Mouse (Mus musculus): ENCODE results near the gene Tmem86b. TPM values are rescaled to one million over a fixed set of nuclear protein-coding genes. Genes with fewer than 3 reads are reported as not detected.

Gene Tmem86b
- polyA plus RNA-seq, 1 experiment, result 55.9 TPM

DNA sequence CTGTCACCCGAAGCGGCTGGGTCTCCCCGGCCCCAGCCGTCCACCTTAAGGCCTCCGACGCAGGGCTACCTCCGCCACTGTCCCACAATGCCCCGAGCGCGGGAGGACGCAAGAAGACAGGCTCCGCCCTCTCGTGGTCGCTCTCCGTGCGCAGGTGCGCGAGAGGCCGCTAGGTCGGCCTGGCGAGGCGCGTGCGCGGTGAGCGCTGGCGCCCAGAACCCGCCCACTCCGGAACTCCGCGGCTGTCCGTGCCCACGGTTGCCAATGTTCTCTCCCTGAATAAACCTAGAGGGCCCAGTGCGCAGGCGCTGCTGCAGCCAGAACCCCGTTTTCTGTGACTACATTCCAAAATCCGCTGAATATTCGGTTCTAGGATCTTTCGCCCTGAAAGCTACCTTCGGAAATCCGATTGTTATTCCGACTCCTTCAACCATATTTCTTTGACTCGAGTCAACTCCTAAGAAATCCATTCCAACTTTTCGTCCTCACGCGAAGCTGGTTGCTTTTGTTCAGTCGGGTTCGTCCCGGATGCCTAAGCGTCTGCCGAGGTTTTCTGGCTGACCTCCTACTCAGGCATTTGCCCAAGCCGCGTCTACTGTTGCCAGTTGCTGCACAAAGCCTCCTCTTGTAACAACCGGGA, 27.8 kb upstream of the Tmem86b start, which contains the start of gene Ppp6r1:
TSS of gene Ppp6r1 (minus strand) at position 108 of the 640 bp plus-strand sequence.
- peak; percentile 80 for TF ChIP-seq POLR2A (IDR thresholded peaks at IDR 0.05; ENCODE audit: borderline replicate concordance, extremely low read depth, insufficient read depth, insufficient read length, poor library complexity, severe bottlenecking)
- TF ChIP-seq CTCF (IDR thresholded peaks at IDR 0.05; ENCODE audit: borderline replicate concordance, extremely low read depth, insufficient read depth, insufficient read length), result peak; percentile 50
- DNase-seq (ENCODE audit: low read depth), result peak; percentile 99

DNA sequence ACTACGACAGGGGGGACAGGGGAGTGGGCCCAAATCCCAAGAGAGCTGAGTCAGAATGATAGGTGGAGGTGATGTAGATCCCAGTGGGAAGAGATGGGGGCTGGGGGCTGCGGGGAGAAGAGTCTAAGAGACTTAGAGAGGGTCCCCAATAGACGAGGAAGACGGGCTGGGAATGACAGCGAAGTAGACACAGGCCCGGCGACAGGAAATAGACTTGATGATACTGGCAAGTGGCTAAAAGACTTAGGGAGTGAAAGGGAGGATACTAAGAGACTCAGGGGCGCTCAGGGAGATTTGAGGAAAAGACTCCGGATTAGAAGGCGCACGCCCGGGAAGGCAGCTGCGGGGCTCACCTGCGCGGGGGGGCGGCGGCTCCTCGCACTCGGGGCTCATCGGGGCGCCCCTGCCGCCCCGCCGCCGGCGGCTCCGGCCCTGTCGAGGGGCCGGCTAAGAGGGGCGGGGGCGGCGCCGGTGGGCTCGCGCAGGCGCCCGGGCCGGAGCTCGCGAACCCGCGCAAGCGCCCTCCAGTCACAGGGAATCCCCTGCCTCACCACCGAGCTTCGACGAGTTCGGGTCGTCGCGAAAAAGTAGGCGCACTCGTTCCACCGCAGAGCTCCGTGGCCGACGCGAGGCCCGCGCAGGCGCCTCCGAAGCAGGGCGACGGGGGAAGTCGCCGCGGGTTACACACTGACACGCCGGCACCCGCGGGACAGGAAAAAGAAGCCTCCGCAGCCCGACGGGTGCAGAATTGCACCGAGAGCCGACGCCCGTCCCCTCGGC, 27.1 kb upstream of the Tmem86b start:
- DNase-seq (ENCODE audit: low read depth), result peak; percentile 72
- TF ChIP-seq POLR2A (IDR thresholded peaks at IDR 0.05; ENCODE audit: borderline replicate concordance, extremely low read depth, insufficient read depth, insufficient read length, poor library complexity, severe bottlenecking), result no peak
- TF ChIP-seq CTCF (IDR thresholded peaks at IDR 0.05; ENCODE audit: borderline replicate concordance, extremely low read depth, insufficient read depth, insufficient read length), result no peak

GRCm38 (mm10) chr7:4657521-4658127, 26.4 kb upstream of the Tmem86b start:
- TF ChIP-seq CTCF (IDR thresholded peaks at IDR 0.05; ENCODE audit: borderline replicate concordance, extremely low read depth, insufficient read depth, insufficient read length) (no peak), POLR2A (IDR thresholded peaks at IDR 0.05; ENCODE audit: borderline replicate concordance, extremely low read depth, insufficient read depth, insufficient read length, poor library complexity, severe bottlenecking) (no peak)

DNA sequence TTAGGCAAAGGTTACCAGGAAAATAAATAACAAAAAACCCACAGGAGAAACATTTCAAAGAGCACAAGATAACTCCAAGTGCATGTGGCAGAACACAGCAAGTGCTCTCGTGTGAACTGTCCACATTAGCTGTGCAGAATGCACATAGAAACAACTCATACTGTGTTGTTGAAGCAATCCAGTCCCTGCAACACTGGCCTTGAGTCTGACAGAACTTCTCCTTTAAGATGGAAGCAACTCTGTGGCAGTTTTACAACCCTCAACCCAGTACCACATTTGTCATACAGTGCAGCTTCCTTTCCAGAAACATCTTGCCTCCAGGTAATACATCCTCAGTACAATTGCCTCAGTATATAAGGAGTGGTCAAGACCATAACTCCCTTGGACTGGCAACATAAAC, 25.6 kb upstream of the Tmem86b start:
- no peak for DNase-seq (ENCODE audit: low read depth)
- TF ChIP-seq POLR2A (IDR thresholded peaks at IDR 0.05; ENCODE audit: borderline replicate concordance, extremely low read depth, insufficient read depth, insufficient read length, poor library complexity, severe bottlenecking), result no peak
- TF ChIP-seq CTCF (IDR thresholded peaks at IDR 0.05; ENCODE audit: borderline replicate concordance, extremely low read depth, insufficient read depth, insufficient read length), result no peak

More at GRCm38 (mm10) chr7:4657521-4658127, 26.4 kb upstream of the Tmem86b start:
- no peak for DNase-seq (ENCODE audit: low read depth)

- TF ChIP-seq POLR2A (IDR thresholded peaks at IDR 0.05; ENCODE audit: borderline replicate concordance, extremely low read depth, insufficient read depth, insufficient read length, poor library complexity, severe bottlenecking) (no peak), CTCF (IDR thresholded peaks at IDR 0.05; ENCODE audit: borderline replicate concordance, extremely low read depth, insufficient read depth, insufficient read length) (no peak)
- no peak for DNase-seq (ENCODE audit: low read depth)
These were observed 24.7 kb upstream of the Tmem86b start for GRCm38 (mm10) chr7:4655916-4656315.

DNA sequence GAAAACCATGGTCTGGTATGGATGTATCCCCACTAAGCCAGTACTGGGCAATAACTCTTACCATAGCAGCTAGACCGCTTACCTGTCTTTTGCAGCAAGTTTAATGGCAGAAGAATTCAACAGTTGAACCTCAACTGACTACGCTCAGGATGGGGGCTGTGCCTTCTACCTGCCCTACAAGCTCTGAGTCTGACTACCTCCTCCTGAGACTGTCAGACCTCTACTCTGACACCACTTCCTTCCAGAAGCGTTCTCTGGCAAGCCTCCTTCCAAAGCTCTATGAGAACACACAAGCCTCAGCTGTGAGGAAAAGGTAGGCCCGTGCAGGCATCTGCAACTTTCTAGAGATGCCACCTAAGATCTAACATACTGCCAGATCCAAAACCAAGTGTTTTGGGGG, 24.2 kb upstream of the Tmem86b start:
- DNase-seq (ENCODE audit: low read depth), result no peak
- no peak for TF ChIP-seq CTCF (IDR thresholded peaks at IDR 0.05; ENCODE audit: borderline replicate concordance, extremely low read depth, insufficient read depth, insufficient read length)
- TF ChIP-seq POLR2A (IDR thresholded peaks at IDR 0.05; ENCODE audit: borderline replicate concordance, extremely low read depth, insufficient read depth, insufficient read length, poor library complexity, severe bottlenecking), result no peak

DNA sequence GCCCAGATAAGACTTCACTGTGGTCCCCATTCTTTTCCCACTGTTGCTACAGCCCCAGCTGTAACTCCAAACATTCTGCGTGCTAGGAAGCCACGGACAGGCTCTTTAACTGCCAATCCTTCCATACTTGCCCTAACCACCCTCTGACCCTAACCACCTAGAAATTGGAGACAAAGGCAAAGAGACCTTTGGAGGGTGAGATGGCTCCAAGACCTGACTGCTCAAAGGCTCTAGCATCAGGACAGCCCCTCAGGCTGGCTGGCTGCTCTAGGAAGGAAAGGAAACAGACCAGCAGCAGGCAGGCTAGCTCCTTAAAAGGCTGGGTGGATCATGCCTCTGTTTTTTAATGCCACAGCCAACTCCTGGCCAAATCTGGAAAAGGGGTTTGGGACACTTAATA, 23.0 kb upstream of the Tmem86b start:
- no peak for DNase-seq (ENCODE audit: low read depth)

DNA sequence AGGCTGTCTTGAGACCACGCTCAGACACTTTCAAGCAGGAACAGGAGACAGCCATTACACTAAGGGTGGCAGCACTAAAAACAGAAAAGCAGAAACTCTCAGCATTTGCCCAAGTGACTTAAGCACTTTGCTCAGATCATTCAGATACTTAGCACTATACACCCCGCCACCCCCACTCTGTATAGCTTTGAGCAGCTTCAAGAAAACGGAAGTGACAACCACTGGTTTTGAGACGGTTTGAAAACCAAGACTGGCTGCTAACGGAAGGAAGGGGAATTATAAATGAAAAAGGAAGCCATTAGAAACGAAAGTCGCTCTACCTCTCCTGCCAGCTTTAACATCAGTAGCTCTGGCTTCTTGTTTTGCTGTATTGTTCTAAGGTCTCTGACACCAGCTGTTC, 22.6 kb upstream of the Tmem86b start:
- TF ChIP-seq CTCF (IDR thresholded peaks at IDR 0.05; ENCODE audit: borderline replicate concordance, extremely low read depth, insufficient read depth, insufficient read length), result no peak
- TF ChIP-seq POLR2A (IDR thresholded peaks at IDR 0.05; ENCODE audit: borderline replicate concordance, extremely low read depth, insufficient read depth, insufficient read length, poor library complexity, severe bottlenecking), result no peak

More for the DNA sequence above, 23.0 kb upstream of the Tmem86b start:
- no peak for TF ChIP-seq CTCF (IDR thresholded peaks at IDR 0.05; ENCODE audit: borderline replicate concordance, extremely low read depth, insufficient read depth, insufficient read length)
- no peak for TF ChIP-seq POLR2A (IDR thresholded peaks at IDR 0.05; ENCODE audit: borderline replicate concordance, extremely low read depth, insufficient read depth, insufficient read length, poor library complexity, severe bottlenecking)

DNA sequence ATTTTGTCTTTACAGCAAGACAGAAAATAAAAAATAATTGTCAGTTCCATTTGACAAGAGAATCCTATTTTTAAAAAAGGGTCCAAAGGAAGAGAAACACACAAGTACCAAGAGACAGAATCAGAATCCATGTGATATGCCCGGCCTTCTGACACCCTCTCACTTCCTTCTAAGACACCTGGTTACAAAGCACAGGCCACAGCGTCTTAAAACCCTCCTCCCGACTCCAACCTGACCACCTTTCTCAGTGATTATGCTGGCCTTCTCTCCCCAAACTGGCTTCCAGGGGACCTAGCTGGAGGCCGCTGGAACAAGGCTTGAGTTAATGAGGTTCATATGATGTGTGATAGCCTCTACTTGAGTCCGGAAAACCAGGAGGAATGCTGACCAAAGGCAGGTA, 22.1 kb upstream of the Tmem86b start:
- TF ChIP-seq CTCF (IDR thresholded peaks at IDR 0.05; ENCODE audit: borderline replicate concordance, extremely low read depth, insufficient read depth, insufficient read length), result no peak
- no peak for TF ChIP-seq POLR2A (IDR thresholded peaks at IDR 0.05; ENCODE audit: borderline replicate concordance, extremely low read depth, insufficient read depth, insufficient read length, poor library complexity, severe bottlenecking)

More for the DNA sequence above, 22.6 kb upstream of the Tmem86b start:
- DNase-seq (ENCODE audit: low read depth), result no peak

DNA sequence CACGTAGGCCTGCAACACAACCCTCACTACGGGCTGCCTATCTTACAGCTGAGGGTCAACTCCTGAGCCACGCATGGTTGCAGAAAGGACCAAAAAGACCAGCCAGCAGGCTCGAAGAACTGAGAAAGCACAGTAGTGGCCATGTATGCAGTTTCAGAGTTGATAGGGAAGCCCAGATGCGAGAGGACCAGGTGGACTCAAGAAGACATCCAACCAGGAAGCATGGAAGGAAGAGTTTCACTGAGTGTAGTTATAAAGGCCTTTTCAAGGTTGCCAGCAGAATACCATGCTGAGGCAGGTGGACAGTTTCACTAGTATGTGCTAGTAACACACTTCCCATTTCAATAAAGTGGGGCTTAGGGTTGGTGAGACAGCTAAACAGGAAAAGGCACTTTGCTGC, 21.5 kb upstream of the Tmem86b start:
- TF ChIP-seq POLR2A (IDR thresholded peaks at IDR 0.05; ENCODE audit: borderline replicate concordance, extremely low read depth, insufficient read depth, insufficient read length, poor library complexity, severe bottlenecking), result no peak
- no peak for DNase-seq (ENCODE audit: low read depth)

More for the DNA sequence above, 22.1 kb upstream of the Tmem86b start:
- DNase-seq (ENCODE audit: low read depth), result no peak

DNA sequence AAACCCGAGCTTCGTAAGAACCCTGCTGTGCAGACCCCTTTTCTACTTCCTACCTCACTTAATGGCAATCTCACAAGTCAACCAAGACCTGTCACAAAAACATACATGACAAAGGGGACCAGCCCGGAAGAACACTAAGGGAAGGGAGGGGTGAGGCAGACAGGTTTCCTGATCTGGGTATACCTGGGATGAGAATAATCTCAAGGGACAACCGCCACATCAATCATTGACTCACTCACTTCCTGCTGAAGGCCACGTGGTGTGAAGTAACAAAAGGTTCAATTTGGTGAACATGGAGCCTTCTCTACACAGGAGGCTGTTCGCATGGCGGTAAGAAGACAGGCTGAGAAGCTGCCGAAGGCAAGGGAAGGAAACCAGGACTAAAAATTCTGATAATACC, 20.4 kb upstream of the Tmem86b start:
- peak; percentile 11 for DNase-seq (ENCODE audit: low read depth)

More for the DNA sequence above, 20.4 kb upstream of the Tmem86b start:
- no peak for TF ChIP-seq CTCF (IDR thresholded peaks at IDR 0.05; ENCODE audit: borderline replicate concordance, extremely low read depth, insufficient read depth, insufficient read length)
- no peak for TF ChIP-seq POLR2A (IDR thresholded peaks at IDR 0.05; ENCODE audit: borderline replicate concordance, extremely low read depth, insufficient read depth, insufficient read length, poor library complexity, severe bottlenecking)

Measured in brain, embryonic 14.5 days (tissue).